Mouse (Mus musculus) retina, adult 2 months (tissue): ENCODE measurements around the gene Gm6583.
"Not testable (repeated sequence)": the region's sequence is repeated elsewhere in the genome, so short reads cannot be mapped to it uniquely, and the experiment has no call there.

Experiments used
- DNase-seq: peaks from one replicate; pipeline ENCODE4 v3.0.0-alpha.2; 2012; ENCODE audit warnings: low read depth, low spot score

Gm6583 gene

GRCm38 (mm10) chr5:112325546-112326445 lies 30.0 kb downstream of the Gm6583 start, which contains the start of gene Tfip11:
Gene Tfip11 (plus strand): TSS chr5:112326358.
- peak; percentile 92 for DNase-seq

- DNase-seq, result no peak
Observed at GRCm38 (mm10) chr5:112324637-112325545, 30.9 kb downstream of the Gm6583 start.

GRCm38 (mm10) chr5:112323246-112323645 lies 32.6 kb downstream of the Gm6583 start:
- no peak for DNase-seq

GRCm38 (mm10) chr5:112321376-112321775 lies 34.5 kb downstream of the Gm6583 start:
- DNase-seq, result no peak

GRCm38 (mm10) chr5:112320936-112321335 lies 34.9 kb downstream of the Gm6583 start:
- no peak for DNase-seq

GRCm38 (mm10) chr5:112320379-112320778 lies 35.5 kb downstream of the Gm6583 start:
- DNase-seq, result no peak

GRCm38 (mm10) chr5:112319343-112319742 lies 36.5 kb downstream of the Gm6583 start:
- DNase-seq, result not testable (repeated sequence)

GRCm38 (mm10) chr5:112317328-112317727 lies 38.5 kb downstream of the Gm6583 start:
- DNase-seq, result no peak

GRCm38 (mm10) chr5:112316468-112316867 lies 39.4 kb downstream of the Gm6583 start:
- no peak for DNase-seq

- DNase-seq, result no peak
Observed at GRCm38 (mm10) chr5:112313222-112313885, 42.5 kb downstream of the Gm6583 start.

- no peak for DNase-seq
Observed at GRCm38 (mm10) chr5:112305842-112306241, 50.0 kb downstream of the Gm6583 start.
